Mouse (Mus musculus): Measurements from ENCODE around the gene E2f7.
"Not testable (repeated sequence)": the region's sequence is repeated elsewhere in the genome, so short reads cannot be mapped to it uniquely, and the experiment has no call there.

Gene E2f7

DNA sequence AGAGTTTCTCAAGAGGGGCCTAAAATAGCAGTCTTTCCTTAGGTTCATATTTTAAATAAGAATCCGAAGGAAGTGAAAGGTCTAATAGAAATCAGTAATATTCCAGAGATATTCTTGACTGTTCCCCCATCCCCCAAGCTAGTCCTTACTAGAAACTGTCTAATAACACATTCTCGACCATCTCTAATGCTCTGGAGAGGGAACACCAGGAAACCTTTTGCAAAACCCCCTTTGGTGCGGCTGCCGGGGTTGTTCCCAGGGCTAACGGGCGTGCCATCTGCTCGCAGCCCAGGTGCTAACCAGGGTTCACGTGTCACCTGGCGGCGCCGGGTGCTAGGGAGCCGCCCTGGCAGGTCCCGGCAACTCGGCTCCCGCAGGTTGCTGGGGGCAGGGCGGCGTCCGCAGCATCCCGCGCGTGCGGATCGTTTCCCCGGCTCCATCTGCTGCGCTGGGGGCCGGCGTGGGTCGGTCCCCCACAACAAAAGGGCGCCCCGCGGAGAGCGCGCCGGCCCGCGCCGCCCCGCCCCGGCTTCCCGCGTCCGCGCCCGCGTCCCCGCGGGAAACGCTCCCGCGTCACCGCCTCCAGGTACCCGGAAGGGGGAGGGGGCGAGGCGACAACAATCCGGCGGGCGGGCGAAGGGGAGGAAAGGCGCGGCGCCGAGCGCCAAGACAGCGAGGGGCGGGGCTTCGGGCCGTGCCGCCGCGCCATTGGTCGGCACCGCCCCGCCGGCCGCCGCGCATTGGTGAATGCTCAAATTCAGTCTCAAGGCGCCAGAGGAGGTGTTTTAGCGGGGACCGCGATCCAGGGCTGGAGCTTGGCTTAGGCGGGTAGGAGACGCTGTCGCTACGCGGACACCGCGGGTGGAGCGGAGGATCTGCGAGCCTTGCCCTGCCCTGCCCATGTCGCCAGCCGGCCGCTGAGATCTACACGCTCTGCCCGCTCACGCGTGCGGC lies at the start of gene E2f7:
TSS of gene E2f7 (plus strand) at position 754 of the 954 bp plus-strand sequence.
- in situ Hi-C loops (cut with MboI, MseI), result no loop called here

DNA sequence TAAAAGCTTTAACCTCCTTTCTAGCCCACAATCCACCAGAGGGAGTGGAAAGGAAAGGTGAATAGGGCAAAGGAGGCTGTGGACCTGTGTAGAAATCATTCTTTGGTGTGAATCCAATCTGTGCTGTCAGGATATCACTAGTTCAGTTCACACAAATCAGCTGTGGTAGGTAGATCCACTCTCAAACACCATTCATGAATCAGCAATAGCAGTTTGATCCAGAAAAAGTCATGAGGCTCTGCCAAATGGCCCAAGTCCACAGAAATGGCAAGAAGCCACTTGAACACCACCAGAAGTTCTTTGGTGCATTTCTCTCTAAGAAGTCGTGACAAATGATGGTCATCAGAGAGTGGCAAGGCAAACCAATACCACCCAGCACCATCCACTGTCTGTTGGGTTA lies 44.0 kb upstream of the E2f7 start:
- in situ Hi-C loops (cut with MboI, MseI), result no loop called here

DNA sequence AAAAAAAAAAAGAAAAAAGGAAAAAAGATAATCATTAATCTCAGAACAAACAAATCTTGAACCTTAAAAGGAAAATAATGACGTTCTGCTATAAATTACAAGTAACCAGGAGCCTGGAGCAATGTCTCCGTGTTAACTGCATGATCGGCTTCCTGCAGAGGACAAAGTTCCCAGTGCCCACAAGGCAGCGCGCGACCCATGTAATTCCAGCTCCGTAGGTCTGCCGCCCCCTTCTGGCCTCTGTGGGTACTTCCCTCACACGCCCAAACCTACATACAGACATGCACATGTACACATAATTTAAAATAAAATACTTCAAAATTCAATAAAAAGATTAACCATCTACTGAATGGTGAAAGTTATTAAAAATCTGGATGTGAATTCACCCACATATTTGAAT lies 39.6 kb upstream of the E2f7 start:
- in situ Hi-C loops (cut with MboI, MseI), result no loop called here

DNA sequence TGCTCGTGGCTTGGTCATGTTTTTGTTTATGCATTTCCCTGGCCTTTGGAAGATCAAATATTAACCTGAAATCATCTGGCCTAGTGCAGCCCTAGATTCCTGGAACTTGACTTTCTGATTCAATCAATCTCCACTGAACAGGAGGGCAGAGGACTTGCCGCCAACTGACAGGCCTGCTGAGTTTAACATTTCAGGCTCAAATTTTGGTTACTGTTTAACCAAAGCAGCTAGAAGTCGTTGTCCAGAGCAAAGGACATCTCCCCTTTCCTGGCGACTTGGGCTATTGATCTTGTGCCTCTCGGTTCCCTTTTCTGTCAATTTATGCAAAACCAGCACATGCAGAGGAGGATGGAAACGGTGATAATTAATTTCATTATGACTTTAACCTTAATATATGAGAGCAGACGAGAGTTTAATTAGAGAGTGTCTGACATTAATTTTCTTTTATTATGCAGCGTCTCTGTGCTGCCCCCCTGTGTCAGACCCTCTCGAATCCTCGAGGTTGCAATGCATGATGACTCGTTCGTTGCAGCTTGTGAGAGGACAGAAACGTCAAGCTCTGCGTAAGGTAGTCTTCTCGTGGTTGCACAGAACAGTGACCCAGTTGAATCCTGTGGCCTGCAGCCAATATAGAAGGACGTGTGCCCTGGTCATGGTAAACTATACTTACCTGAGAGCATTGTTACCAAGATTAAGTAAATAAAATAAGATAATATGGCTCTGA lies 37.7 kb upstream of the E2f7 start:
- in situ Hi-C loops (cut with MboI, MseI), result no loop called here

DNA sequence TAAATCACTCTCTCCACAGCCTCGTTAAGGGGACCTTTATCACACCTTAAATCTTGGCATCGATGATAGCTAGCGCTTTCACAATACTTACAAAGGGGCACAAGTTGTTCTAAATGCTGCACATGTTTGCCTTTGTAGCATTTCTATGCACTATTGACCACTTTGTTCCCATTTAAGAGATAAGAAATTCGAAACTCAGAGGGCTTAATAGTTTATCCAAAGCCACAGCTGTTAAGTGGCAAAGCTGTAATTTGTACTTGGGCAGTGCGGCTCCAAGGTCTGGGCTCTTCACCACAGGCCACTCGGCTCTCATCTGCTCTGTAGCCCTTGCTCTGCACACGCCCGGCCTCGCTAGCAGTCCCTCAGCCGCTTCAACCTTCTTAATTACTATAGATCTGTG lies 28.4 kb upstream of the E2f7 start:
- in situ Hi-C loops (cut with MboI, MseI), result no loop called here

DNA sequence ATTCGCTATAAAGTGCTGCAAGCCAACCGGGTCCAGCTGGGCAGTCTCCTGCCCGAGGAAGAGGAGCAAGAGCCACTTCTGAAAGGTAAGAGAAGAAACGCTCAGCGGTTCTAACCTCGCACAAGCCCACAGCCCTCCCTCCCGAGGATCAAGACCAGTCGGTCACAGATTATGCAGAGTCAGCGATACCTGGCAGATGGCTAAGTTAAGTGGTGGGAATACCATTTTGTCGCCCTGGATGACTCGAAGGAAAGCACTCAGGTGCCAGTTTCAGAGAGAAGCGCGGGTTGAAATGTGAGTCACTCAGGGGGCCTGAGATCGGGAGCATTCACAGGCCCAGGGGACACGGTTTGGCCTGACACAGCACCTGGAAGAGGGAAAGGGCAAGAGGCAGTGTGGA lies 18.8 kb upstream of the E2f7 start:
- in situ Hi-C loops (cut with MboI, MseI), result no loop called here

DNA sequence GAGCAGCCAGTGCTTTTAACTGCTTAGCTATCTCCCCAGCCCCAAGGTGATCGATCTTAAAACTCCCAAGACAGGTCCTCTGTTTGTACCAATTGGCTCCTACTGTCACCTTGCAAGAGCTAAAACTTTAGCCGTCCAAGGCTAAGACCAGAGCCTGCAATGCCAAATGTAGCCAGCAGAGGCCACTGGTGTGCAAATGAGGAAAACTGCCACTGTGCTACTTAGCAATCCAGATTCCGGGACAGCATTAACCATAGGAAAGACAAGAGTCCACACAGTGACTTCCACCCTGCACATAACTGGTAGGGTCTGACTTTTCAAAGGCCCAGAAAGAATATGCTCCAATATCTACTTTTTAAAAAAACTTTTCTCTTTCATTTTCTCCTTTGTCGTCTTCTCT lies 17.4 kb upstream of the E2f7 start:
- in situ Hi-C loops (cut with MboI, MseI), result no loop called here

DNA sequence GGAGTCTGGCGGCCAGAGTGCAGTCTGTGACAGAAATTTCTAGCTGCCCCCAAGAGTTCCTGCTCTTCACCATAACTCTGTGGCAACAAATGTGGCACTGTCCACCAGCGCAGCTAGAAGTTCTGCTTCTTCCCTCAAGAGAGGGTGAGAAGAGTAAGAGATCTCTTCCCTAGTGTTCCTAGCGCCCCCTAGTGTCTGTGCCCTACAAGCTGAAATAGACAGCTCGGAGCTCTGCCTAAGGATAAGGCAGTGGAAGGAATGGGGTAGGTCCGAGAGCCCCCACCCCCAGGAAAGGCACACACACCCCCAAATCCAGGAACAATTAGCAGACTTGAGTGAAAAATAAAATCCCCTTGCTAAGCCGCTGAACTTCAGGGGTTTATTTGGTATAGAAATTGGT lies 11.9 kb upstream of the E2f7 start:
- in situ Hi-C loops (cut with MboI, MseI), result no loop called here

DNA sequence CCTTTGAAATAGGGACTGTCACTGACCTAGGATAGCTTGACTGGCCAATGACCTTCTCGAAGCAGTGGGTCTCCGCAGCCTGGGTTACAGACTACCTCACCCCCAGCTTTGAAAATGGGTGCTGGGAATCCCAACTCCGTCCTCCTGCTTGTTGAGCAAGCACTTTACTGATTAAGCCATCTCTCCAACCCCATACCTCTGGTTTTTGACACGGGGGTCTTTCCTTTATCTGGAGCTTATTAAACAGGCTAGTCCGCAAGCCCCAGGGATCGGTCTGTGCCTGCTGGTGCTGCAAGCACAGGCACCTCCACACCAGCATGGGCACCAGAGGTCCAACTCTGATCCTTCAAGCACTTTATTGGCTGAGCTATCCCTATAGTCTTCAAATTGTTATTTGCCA lies 1.5 kb upstream of the E2f7 start:
- in situ Hi-C loops (cut with MboI, MseI), result no loop called here

DNA sequence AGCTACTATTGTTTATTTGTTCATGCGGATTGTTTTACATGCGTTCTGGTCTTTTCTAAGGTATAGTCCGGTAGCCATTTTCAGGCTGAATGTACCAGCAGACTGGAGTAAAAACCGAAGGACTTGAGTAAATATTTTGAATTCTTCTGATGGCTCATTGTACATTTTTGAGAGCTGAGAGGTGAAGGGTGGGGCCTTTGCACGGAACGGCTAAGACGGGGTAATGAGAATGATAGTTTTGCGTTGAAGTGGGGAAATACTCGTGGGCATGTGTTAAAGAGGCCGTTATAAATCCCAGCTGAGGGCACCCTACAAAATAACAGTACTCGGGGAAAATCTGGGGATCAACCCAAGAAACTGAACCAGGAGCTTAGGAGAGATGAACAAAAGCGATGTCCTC lies 1.1 kb upstream of the E2f7 start:
- in situ Hi-C loops (cut with MboI, MseI), result no loop called here

DNA sequence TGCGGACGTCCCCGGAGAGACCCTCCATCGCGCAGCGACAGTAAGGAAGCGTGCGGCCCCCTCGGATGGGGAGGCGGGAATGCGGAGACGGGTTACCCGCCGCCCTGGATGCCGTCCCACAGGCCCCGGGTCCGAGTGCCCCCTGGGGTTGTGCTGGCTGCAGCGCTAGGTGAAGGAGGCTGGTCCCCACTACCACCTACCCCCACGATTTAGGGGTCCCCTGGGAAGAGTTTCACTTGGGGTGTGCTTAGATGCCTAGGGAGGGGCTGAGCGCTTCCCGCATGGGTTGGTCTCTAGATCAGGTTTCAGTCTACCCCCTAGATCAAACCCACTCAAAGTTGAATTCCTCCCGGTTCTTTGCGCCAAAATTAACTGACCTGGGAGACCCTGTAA lies 397 bp downstream of the E2f7 start:
- in situ Hi-C loops (cut with MboI, MseI), result no loop called here

DNA sequence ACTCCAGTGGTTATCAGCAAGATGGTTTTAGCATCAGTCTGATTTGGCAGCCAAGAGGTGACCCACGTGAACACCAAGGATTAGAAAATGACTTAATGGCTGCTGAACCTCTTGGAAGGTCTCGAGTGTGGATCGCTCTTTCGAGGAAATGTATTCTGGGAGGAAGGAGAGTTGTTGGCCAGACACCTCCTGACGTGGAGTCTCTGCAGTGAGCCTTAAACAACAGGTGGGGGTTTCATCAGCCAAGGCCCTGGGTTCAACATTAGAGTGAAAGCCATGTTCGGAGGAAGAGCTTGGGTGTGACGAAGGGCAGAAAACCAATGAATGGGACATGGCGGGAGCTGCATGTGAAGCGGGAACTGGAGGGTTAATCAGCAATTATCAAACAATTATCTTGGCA lies 3.8 kb downstream of the E2f7 start:
- in situ Hi-C loops (cut with MboI, MseI), result no loop called here

DNA sequence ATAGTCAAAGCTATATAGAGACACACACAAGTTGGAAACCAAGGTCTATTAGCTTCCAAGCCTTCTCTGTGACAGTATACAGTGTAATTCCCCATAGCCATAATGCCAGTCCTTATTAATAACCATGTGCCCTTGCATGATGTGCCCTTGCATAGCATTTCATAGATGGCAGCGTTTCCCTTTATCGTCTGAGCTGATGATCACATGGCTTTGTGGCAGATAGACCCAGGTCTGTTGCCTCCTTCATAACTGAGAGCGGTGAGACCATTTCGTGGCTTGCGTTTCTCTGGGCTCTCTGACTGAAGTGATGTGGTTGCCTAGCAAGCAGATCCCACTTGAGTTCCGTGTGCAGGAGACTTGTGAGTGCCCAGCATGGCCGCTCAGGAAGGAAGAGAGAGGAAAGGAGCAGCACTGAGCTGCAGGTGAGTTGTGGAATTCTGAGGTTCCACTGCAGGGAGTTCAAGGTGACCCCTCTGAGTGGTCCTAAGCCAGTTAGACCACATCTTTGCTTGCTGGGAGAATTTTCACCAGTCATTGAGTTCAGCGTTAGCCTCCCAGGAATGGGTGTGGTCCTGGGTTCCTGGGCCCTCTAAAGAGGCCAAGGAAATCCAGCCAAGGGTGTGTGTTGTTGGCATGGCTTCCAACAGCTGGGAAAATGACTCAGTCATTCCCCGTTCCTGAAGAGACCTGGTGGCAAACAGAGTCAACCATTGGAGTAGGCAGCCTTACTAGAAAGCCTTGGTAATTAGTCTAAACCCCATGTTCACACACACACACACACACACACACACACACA lies 4.5 kb downstream of the E2f7 start:
- in situ Hi-C loops (cut with MboI, MseI), result no loop called here

DNA sequence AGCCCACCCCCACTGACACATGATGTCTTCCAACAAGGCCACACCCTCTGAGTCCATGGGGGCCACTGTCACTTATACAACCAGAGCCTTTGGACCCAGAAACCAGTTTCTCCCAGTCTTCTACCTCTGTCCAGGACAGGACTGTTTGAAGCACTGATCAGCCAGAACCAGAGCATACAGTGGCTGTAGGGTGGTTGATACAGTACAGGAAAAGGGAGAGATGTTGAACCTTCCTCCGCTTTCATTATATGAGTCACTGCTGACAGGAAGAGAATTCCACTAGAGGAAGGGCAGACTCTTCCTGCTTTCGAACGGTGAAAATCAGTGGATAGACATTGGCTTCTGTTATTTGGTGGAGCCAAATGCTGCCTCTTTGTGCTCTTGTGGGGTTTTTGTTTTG lies 7.6 kb downstream of the E2f7 start:
- in situ Hi-C loops (cut with MboI, MseI), result no loop called here

DNA sequence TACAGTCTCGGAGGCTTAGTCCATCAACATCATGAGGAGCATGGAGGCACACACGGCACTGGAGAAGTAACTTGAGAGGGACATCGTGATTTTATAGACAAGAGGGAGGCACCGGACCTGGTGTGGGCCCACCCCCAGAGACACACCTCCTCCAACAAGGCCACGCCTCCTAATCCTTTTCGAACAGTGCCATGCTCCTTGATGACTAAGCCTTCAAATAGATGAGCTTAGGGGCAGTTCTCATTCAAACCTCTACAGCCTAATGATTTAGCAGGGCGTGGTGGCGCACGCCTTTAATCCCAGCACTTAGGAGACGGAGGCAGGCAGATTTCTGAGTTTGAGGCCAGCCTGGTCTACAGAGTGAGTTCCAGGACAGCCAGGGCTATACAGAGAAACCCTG lies 10.3 kb downstream of the E2f7 start:
- in situ Hi-C loops (cut with MboI, MseI), result no loop called here

DNA sequence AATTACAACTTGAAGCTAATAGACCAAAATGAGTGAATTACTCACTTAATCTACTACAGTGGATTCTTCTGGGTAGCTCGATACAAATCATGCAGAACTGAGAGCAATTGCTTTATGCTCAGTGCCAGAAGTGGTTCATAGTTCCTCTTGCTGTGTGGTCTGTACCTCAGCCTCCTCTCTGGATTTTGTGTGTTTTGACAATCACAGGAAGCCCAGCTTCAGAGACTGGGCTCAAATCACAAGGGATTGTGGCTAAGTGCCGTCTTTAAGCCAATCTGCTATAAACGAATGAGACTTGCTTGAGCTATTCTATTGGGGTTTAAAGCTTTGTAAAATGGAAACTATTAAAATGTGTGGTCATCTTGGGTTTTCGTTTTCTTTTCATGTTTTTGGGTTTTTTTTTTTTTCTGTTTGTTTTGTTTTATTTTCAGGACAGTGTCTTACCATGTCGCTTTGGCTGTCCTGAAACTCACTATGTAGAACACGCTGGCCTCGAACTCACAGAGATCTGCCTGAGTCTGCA lies 11.1 kb downstream of the E2f7 start:
- in situ Hi-C loops (cut with MboI, MseI), result no loop called here

DNA sequence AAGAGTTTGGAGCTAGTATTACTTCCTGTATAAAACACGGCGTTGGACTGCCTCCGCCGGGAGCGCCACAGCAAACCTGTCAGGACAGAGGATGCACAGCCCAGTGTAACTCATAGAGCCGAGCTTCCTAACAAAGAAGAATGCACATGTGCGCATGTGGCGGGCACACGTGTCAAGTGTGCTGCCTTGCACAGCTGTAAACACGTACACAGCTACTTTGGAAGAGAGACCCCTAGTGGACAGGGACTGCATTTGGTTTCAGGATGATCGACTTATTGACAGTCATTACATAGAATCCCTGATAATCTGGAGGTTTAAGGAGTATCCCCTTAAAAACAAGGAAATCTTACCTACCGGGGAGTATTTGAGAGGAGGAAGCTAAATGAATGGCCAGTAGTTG lies 15.3 kb downstream of the E2f7 start:
- in situ Hi-C loops (cut with MboI, MseI), result not testable (repeated sequence)

DNA sequence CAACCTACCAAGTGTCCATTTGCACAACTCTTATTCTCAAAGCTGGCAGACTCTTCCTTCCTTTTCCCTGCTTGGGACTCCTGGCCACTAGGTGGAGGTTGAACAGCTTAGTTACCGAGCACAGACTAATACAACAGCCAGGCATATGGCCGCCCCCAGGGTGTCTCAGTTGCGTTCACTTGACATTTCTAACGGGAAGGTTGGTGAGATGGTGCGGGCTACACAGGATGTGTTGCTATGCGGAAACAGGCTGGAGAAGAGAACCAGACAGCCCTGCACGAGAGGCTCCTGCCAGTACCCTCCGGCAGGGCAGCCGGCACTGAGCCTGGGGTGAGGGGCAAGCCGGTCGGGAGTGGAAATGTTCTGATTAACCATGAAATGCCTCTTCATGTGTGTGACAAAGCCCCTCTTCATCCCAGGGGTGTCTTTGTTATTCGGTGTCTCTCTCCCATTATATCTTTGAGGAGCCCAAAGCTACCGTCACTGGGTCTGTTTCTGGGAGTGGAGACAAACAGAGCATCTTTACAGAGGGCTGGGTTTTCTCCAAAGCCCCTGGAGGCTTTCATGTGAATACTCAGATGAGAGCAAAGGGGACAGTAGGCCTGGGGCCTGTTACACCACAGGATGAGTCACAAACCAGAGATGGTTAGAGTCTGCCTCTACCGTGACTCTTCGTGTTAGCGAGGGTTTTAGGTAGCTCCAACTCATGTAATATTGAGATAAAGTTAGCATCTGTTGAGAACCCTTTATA lies 17.1 kb downstream of the E2f7 start:
- in situ Hi-C loops (cut with MboI, MseI), result no loop called here

DNA sequence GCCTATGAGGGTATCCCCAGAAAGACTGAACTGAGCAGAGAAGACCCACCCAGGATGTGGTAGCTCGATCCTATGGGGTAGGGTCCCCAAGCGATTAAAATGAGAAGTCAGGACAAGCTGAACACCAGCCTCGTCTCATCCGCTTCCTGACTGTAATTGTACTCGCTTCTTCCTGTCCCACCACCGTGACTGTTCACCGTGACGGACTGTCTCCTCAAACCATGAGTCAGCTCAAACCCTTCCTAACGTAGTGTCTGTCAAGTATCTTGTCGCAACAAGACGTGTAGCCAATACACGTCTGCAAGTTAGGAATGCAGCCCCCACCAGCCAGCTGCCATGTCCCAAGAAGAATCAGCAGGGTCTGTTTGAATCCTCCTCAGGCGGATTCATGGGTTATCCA lies 18.2 kb downstream of the E2f7 start:
- in situ Hi-C loops (cut with MboI, MseI), result no loop called here

DNA sequence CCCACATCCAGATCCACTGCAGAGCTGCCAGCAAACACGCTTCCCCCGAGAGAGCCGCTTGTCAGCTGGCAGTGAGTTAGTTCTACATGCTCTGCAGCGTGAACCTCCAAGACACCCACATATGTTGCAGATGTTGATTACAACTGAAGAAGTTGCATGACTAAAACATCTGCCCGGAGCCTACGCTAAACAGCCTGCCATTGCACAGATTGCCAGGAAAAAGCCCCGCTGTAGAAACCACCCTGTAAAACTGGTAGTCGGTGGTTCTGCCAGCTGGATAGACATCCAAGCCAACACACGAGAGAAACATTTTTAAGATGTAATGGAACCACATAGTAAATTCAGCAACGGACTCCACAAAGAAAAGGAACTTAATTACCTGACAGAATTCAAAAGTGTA lies 24.3 kb downstream of the E2f7 start:
- in situ Hi-C loops (cut with MboI, MseI), result no loop called here

DNA sequence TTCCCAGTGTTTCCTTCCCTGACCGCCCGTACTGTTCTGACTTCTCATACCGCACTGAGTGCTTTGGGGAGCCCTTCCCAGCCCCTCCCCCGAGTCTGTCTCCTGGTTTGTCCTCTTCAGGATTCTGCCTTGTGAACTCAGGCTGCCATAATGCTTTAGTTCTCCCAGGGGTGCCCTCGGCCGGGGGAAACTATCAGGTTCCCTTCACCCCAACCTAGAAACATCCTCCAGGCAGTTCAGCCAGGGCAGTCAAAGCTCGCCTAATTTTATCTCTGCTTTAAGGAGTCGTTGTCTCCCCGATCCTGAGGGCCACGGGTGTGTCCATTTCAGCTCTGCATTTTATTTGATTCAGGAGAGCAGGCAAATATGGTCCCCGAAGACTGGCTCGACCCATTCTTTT lies 28.0 kb downstream of the E2f7 start:
- in situ Hi-C loops (cut with MboI, MseI), result no loop called here
